Mouse (Mus musculus) CD4-positive helper T cell, adult 2 months (primary cell): ENCODE results near the gene Ptprt.

Experiments
- DNase-seq: peaks from one replicate; pipeline ENCODE4 v3.0.0-alpha.2; 2012; ENCODE audit warnings: low read depth, missing footprints, low spot score

Gene Ptprt

DNA sequence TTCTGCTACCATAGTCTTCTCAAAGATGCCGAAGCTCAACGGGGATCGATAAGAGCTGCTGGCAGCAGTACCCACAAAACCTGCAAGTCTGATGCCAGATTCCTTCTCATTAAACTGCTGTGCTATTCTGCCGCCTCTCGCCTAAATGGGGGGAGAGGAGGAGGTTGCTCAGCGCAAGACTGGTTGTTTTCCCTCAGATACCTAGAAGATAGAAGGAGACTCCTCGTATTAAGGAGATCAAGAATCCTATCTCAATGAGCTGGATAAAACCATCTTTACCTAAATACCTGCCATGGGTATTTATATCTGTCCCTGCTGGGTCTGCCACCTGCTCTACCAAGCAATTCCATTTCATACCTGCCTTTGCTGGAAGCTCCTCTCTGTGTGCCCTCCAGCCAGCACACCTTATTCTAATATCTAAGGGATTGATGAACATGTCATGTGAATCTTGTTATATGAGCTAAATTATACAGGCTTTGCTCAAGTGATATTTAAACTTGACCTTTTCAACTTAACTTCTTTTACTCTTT lies 954.5 kb downstream of the Ptprt start:
- DNase-seq: no peak

DNA sequence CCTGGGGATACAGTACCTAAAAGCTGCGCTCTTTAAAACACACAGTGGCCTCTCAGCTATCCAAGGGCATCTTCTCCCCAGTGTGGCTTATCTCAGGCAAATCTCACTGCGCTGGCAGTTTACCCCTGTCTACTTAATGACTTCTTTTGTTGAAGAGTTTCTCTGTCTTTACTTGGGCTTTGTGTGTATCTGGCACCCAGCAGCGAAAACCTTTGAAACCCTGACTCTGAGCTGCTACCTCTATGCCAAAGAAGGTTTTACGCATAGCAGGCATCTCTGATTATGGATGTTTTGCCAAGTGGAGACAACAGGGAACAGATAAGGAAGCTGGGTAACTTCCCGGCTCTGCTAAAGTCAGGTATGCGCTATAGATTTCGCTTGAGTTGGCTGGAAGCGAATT lies 956.1 kb downstream of the Ptprt start:
- no peak for DNase-seq

DNA sequence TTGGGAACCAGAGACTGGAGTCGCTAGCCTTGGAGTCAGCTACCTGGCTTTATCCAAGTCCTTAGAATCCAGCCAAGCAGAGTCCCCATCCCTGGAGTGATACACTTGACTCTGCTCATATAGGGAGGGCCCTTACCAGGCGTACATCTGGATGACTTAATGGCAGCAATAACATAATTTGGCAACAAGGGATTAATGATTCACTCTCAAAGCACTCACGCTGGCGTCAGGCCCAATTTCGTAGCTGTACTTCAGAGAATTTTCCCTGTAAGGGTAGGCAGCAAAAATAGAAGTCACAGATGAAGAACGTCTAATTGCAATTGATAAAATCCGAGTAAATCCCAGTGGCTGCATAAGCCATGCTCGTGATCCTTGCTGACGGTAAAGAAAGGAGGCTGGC lies 956.5 kb downstream of the Ptprt start:
- DNase-seq: no peak

DNA sequence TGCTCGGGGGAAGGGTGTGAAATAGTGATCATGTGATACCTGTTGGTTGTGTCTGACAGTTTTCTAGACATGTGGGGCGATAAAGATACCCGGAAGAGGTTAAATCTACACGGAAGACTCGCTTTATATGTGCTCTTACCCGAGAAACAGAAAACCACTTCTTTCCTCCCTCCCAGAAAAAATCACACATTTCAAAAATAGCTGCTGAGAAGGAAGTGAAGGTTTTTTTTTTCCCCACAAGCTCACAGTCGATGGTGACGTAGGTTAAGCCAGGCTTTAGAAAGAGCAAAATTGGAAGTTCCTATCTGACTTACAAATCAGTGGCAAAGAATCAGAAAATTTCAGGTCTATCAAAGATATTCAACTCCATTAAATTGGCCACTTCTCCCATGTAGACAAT lies 965.1 kb downstream of the Ptprt start:
- no peak for DNase-seq

DNA sequence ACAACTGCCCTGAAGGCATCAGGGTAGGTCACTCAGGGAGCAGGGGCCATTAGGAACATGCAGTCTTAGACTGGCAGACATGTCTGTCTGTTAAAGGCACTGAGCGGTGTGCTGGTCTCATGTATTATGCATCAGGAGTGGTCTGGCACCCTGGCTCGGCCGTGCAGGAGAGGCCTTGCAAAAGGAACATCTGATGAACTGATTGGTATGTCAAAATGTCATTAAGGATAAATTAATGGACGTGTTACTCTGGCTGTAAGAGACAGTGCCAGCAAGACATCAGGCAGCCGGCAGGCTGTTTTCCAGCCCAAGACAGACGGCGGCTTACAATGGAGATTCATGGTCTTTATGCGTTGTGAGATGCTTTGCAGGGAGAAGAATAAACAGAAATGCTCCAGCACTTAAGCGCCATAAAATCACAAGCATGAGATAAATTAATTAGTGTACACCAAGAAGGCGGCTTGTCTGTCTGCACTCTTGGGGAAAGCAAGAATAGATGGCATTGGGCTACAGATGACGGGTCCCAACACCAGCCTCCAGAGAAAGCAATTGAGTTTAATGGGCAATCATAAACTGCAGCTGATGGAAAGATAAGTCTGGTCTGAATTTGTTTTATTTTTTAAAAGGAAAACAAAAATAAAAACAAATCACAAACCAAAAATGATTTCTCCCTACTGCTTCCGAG lies 992.5 kb downstream of the Ptprt start:
- no peak for DNase-seq

DNA sequence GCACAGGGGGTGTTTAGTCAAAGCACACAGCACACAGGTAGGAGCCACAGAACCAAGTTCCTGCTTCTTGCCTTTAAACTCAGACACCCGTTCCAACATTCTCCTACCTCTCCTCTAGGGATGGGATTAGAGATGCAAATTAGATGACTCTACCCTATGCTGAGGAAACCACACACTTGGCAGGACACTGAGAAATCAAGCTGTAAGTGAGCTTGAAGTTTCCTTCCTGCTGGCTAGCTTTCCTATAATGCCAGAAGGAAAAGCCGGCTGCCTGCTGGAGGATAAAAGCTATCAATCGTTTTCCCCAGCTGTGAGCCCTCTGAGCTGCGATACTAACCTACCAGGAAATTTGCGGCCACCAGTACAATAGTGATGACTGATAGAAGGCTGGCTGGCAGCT lies 999.0 kb downstream of the Ptprt start:
- DNase-seq: no peak

DNA sequence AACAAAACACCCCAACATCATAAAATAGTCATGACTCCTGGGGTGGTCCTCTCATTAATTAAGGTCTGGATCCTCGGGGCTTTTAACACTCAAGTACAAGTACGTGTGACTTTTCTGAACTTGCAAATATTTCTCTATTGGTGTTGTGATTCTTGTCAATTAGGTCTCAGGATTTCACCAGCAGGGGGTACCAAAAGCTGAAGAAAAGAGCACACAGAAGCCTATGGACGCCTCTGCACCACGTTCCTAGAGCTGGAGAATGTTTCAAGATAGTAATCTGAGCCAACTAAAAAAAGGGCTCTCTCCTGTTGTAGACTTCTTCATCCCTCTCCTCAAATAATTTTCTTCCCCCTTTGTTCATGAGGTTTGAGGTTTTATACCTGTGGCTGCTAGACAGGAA lies 1000.1 kb downstream of the Ptprt start:
- no peak for DNase-seq

DNA sequence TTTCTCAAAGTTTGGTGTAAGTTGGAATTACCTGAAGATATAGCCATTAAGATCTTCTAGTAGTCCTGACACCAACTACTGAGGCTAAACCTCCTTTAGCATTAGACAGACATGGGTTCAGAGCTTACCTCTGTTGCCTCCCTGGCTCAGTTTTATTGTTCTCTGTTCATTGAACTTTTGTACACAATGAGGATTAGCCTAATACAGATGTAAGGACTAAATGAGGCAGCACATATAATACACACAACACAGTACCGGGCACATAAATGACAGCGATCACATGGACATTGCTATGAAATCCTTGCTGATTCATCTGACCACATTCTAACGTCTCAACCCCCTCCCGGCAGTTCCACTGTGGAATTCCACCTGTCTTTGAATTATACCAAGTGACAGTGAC lies 1003.9 kb downstream of the Ptprt start:
- DNase-seq: no peak

DNA sequence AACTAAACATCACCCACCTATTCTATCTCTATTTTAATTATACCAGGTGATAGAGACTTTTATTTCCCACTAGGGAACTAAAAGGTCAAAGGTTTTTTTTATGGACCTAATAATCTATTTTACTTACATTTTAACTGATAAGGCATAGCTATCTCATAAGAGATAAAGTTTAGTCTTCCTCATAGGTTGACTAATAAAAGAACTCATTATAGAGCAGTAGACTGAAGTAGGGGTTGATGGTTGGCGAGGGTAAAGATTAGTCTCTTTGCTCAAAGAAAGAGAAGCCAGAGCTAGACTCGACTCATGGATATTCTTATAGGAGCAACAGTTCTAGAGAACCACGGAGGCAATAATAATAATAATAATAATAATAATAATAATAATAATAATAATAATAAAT lies 1004.3 kb downstream of the Ptprt start:
- DNase-seq: no peak

DNA sequence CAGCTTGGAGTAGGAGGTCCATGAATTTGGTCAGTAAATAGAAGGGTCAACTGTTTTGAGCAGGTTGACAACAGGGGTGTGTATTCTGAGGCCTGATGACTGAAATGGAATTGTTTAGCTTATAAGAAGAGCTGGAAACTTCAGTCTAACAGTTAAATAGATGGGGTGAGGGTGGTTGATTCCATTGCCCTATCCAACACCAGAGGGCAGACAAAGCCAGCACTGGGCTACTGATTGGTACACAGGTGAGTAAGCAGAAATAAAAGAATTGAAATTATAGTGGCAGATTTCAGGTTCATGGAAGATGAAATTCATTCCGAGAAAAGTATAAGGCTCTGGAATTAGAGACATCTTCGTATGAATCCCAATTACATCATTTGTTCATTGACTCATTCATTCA lies 1020.1 kb downstream of the Ptprt start:
- DNase-seq: no peak

DNA sequence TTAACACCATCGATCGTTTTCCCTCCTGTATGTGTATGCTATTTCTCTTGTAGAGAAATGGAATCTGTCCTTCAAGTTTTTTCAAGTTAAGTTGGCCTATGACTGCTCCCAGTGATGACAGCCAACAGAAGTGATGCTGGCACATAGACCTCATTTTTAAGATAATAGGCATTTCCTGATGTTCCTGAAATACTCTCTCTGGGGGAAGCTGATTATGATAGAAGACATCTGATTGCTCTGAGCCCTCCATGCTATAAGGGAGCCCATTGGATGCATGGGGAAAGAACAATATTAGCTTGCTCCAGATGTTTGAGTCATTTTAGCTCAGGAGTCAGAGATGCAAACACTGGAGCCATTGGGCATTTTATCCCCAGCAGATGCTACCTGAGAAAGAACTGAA lies 1026.9 kb downstream of the Ptprt start:
- DNase-seq: no peak

DNA sequence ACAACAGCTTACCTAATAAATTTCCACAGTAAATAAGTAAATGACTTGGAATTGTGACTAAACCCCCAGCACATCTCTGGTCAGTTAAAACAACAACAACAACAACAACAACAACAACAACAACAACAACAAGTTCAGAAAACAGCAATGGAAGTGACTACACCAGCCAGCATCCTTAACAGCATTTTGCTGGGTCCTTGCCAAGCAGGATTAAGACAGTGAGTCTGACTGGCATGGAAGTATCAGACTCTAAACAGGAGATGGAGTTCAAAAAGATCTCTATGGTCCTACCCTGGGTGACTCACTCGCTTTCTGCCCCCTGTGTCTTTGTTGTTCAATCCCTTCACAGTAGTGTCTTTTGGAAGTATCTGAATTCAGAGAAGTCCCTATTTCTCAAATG lies 1035.1 kb downstream of the Ptprt start:
- DNase-seq: no peak

DNA sequence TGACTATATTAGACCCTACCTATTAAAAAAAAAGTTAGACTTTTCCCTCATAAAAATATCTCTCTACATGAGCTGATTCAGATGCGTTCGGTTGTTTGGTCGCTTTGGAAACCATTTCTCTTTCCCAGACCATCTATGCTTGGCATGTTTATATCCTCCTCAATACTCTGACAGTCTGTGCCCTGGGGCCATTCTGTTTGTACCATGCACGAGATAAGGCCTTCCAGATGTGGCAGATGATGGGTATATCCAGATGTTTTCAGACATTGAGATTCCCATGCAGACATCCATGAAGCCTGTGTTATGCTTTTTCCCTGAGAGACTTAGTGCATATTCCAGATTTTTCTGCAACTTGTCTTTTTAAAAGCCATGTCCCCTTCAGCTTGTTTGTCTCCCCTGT lies 1052.5 kb downstream of the Ptprt start:
- no peak for DNase-seq

DNA sequence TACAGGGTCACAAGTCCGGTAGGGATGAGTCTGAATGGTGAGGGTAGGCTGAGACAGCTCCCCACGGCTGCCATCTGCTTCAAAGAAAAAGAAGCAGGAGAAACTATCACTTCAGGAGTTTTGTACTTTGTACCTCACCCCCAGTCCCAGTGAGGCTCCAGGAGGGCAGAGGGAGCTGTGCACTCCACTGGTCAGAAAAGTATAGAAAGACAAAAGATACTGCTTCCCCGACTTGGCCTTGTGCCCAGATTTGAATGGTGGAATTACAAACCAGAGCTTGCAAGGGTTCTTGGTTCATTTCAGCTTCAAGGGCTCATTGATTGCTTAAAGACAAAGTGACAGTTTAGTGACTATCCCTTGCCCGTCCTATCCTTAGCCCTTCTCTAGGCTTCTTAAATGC lies 1053.6 kb downstream of the Ptprt start:
- DNase-seq: no peak

DNA sequence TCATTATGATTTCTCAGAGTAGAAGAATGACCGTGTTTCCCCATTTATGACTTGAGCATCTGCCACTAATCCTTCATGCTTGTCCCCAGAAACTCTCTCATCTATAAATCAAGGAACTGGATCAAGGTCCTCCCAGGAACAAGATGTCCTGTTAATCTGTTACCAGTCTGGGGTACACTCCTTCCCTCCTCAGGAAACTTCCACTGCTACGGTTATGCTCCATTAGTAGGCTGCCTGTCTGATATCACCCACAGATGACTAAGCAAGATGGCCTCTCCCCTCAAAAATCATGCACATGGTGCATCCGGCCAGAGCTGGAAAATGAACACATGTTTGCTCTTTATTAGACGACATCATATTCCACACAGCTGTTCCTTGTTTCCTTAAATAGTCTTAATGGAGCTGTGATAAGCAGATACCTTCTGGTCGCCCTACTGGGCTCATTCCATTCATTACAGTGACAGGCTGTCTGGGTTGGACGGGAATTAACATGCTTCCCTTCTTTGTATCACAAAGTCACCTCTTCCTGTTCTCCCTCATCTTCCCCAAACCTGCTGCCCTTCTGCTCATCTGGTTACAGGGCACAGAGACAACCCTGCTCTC lies 1060.6 kb downstream of the Ptprt start:
- DNase-seq: no peak

DNA sequence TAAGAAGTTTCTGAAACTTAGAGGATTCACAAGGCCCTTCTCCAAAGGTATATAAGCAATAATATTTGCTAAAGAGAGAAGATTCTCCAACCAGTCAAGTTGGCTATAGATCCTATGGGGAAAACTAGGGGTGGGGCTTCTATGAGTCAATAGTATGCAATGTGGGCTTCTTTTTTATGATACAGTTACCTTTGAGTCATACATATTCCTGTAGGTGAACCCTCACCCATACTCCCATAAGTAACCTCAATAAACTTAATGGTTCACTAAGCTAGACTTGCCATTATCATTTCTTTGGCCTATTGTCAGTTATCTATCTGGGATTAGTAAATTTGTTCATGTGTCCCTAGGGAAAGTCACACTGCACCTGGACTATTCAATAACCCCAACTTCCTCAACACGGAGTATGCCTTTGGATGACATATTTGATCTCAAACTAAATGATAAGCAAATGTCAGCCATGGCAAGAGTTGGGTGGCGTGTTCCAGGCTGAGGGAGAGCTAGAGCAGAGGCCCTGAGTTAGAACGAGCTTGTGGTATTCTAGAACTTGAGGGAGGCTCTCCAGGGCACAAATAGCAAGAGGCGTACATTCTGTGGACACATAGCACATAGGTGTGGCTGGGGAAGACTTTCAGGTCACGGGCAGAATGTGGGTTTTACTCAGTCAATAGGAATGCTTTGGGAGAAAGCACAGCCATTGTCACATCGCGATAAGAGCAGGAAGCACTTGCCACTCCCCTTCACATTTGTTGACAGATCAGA lies 1067.4 kb downstream of the Ptprt start:
- DNase-seq: no peak

DNA sequence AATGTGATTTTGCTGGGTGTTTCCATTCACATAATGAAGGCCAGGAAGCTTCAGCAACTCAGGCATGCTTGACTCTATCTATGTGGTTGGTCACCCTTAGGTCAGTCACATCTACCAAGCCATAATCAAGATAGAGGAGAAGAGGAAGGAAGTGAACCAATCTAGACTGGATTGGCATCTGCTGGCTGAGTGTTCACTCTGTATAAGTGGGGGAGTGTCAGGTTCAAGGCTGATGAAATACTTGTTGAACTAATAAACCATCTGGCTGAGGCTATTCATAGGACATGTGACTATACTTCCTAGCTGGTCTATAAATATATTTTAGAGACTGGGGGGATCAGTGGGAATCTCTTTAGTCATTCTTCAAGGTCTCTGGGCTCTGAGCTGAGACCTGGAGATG lies 1086.5 kb downstream of the Ptprt start:
- DNase-seq: no peak

DNA sequence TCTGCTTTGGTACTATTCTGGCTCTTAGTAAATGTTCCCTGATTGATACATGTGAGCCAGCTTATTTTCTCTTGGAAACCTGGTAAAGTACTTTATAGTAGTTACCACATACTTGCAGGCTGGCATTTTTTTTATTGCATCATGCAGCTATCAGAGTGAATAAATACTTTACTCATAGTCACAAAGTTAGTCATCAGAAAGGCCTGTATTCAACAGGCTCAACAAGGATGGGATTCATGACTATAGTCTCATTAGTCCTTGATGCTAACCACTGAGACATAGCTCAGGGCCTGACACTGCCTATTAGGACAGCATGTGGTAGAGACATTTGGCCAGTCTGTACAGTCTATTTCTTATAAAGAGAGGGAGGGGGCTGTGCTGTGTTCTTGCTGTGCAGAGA lies 1088.7 kb downstream of the Ptprt start:
- no peak for DNase-seq

DNA sequence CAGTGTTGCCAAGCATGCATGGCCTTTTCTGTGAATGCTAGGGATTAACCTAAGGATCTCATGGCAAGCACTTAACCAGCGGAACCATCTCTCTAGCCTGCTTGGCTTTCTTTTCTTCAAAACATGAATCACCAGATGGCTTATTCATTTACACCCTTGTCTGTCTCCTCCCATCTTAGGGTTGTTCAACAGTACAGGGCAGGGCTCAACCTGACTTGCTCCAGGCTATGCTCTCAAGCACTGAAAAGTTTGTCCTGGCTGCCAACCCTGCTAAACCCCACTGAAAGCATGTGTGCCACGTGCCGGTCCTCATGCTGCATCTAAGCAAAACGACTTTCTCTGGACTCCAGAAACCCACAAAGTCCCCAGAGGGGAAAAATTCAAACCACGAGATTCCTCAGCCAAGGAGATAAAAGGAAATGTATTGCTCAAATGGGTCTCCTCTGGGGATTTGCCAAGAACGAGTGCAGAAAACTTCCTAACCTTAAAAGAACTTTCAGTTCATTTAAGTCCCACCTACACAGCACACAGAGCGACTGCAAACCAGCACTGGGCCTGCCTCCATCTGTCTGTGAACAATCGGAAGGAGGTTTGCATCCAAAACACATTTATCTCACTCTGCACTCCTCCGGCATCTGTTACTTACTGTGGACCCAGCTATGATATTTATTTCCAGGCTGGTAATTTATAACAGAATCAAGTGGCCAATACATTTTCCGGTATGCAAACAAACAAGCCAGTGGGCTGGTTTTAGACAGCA lies 1090.5 kb downstream of the Ptprt start:
- DNase-seq: no peak

DNA sequence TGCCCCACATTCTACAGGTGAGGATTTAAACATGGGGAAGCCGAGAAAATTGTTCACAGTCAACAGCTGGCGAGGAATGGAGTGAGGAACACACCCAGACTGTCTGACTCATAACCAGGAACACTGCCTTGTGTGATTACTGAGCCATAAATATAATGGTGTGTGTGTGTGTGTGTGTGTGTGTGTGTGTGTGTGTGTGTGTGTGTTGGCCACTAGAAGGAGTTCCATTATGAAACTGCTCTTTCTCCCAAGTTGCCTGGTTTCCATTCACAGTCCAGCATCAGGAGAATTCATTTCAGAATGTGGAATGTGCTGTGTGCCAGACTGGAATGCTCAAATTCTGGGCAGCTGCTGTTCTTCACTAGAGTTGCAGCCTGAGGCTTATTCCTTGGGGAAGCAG lies 1099.4 kb downstream of the Ptprt start:
- DNase-seq: no peak

DNA sequence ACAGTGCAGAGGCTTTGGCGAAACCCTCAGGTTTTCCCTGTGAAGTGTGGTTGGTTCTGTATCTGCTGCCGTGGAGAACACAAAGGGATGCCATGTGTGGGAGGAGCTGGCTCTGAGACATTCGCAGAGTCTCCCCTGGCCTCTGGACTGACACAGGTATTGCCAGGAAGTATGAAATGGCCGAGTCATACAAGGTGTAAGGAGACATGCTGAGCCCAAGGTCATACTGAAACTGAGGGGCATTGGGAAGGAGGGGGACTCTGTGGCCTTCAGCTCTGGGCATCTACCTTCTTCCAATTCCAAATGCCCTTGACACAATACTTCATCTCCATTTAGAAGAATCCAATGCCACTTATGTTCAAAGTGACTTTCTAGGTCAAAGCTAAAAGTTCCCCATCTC lies 1103.1 kb downstream of the Ptprt start:
- DNase-seq: no peak

DNA sequence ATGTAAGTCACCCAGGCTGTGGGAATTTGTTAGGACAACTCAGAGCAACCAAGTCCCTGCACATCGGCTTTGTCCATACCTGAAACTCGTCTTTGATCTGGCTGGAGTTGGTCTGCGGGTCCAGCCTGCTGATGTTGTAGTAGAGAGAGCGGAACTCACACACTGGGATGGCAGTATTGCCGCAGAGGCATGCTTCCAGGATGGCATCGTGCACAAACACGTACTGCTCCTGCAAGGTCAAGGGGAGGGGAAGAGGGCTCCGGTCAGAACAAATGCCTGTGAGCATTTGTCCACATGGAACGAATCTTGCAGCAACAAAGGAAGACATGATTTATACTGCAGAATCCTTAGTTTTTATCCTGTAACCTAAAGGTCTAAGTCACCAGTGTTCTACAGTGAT lies 1107.3 kb downstream of the Ptprt start:
- no peak for DNase-seq
